Mouse (Mus musculus): ENCODE measurements at regions not wholly inside any gene's neighbourhood (a gene's known extent, or its start where the extent isn't known, plus 50 kb on each side); places are given as distances from the start of the nearest gene placed in this dataset.

DNA sequence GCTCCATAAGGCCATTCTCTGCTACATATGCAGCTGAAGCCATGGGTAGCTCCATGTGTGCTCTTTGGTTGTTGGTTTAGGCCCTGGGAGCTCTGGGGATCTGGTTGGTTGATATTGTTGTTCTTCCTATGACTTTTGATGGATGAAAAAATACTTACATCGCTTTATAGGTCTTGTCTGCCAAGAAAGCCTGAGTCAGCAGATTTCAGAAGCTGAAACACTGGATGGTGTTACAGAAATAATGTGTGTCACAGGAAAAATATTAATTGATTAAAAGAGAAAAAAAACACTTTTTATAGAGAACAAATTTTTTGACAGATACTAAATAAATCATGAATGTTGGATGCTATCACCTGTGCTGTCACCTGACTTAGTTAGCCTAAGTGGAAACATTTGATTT lies 52.4 kb upstream of the Plxna2 start:
- no peak for ATAC-seq (ENCODE audit: low FRiP score)
- no peak overlapping the region for H3K9ac ChIP-seq
- H3K9me3 ChIP-seq = no peaks in the 10 kb centered on the region
- WGBS = 91% methylated on average over 1 of the region's 1 CpGs
- H3K4me2 ChIP-seq = no peak overlapping the region
- H3K27ac ChIP-seq = no peak overlapping the region
- H3K36me3 ChIP-seq (replicated peaks) = no peaks in the 10 kb centered on the region
- H3K27me3 ChIP-seq = no peaks in the 10 kb centered on the region
- no peaks in the 10 kb centered on the region; the same call in 1 of the 2 replicates for H3K4me1 ChIP-seq
- no peak overlapping the region for H3K4me3 ChIP-seq (replicated peaks)

DNA sequence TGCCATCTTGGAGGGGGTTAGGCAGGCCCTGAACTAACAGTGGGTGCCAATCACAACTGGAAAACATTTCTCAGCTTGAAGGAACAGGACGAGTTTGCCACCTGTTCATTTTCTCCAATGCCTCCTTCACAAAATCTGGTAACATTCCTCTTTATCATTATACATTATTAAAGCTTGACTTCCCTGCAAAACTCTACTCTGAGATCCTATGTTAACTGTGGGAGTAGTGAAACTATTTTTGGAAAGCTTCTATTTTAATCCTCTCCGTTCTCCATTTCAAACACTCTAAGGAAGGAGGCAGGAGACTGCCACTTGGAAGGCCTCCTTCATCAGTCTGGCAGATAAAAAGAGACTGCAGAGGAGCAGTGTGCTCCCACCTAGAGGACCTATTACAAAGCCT lies 54.1 kb upstream of the Plxna2 start:
- no peak overlapping the region for H3K4me3 ChIP-seq (replicated peaks)
- WGBS = 73% methylated on average over 2 of the region's 2 CpGs
- H3K27ac ChIP-seq = no peak overlapping the region
- H3K27me3 ChIP-seq = no peaks in the 10 kb centered on the region
- H3K4me1 ChIP-seq = no peaks in the 10 kb centered on the region; the same call in 1 of the 2 replicates
- no peak overlapping the region for H3K9ac ChIP-seq
- H3K36me3 ChIP-seq (replicated peaks) = no peaks in the 10 kb centered on the region
- H3K4me2 ChIP-seq = no peak overlapping the region
- H3K9me3 ChIP-seq = no peaks in the 10 kb centered on the region
- ATAC-seq (ENCODE audit: low FRiP score) = no peak

DNA sequence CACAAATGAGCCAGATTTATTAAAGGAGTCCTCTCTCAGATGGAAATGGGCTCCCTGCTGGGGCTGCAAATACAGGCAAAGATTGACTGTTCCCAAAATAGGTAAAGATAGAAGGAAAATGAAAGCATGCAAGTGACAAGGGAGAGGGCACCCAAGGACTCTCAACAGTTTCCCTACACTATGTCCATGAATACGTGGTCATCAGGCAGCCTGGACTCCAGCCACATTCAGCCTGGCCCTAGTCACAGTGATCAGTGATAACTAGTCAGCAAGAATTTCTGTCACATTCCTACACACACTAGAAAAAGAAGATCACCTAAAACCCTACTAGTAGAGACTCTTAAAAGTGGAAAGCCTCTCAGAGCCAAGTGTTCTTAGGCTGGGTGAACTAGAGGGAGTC lies 56.9 kb upstream of the Plxna2 start:
- no peak for ATAC-seq (ENCODE audit: low FRiP score)
- H3K4me3 ChIP-seq (replicated peaks) = no peak overlapping the region
- 25% methylated on average over 1 of the region's 1 CpGs for WGBS
- H3K9ac ChIP-seq = no peak overlapping the region
- H3K4me2 ChIP-seq = no peak overlapping the region
- H3K27ac ChIP-seq = no peak overlapping the region
- H3K27me3 ChIP-seq = no peaks in the 10 kb centered on the region
- no peaks in the 10 kb centered on the region; the same call in 1 of the 2 replicates for H3K4me1 ChIP-seq
- H3K9me3 ChIP-seq = no peaks in the 10 kb centered on the region
- no peaks in the 10 kb centered on the region for H3K36me3 ChIP-seq (replicated peaks)

DNA sequence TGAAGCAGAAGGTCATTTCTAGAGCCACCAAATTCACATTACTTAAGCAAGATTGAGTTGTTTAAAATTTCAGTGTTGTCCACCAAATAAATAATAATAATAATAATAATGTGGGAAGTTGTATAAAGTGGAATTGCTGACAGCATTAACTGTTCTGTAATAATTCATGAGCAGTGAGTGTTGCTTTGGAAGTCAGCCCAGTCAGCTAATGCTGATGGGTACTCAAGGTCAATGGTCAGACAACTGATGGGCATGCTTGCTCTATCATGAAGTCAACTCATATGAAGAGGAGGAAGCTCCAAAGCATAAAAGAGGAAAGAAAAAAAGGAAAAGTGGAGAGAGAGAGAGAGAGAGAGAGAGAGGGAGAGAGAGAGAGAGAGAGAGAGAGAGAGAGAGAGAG lies 69.4 kb upstream of the Plxna2 start:
- Histone ChIP-seq H3K4me3 (replicated peaks) (no peak overlapping the region), H3K4me2 (no peak overlapping the region), H3K36me3 (replicated peaks) (no peaks in the 10 kb centered on the region), H3K4me1 (no peaks in the 10 kb centered on the region), H3K27ac (no peak overlapping the region), H3K9ac (no peak overlapping the region), H3K27me3 (no peaks in the 10 kb centered on the region), H3K9me3 (no peaks in the 10 kb centered on the region)
- no peak for ATAC-seq (ENCODE audit: low FRiP score)

DNA sequence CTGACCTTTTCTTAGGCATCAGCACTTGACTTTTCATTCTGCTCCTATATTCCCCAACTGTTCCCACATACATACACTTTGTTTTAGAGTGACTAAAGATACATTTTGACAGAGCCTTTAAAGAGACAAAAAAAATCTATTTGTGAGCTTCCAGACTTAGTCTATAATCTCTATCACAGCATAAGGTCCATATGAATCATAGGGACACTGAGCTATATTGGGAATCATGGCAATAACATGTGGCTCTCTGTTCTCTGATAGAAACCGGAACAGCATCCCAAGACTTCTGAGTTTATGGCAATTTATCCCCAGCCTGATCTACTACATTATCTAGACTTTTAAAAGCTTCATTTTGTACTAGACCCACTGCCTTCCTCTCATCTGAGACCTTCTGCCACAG lies 69.8 kb upstream of the Plxna2 start:
- no peak overlapping the region for H3K9ac ChIP-seq
- H3K4me3 ChIP-seq (replicated peaks) = no peak overlapping the region
- H3K4me1 ChIP-seq = no peaks in the 10 kb centered on the region
- no peak for ATAC-seq (ENCODE audit: low FRiP score)
- H3K27me3 ChIP-seq = no peaks in the 10 kb centered on the region
- H3K27ac ChIP-seq = no peak overlapping the region
- H3K36me3 ChIP-seq (replicated peaks) = no peaks in the 10 kb centered on the region
- 94% methylated on average over 1 of the region's 1 CpGs for WGBS
- H3K9me3 ChIP-seq = no peaks in the 10 kb centered on the region
- H3K4me2 ChIP-seq = no peak overlapping the region

DNA sequence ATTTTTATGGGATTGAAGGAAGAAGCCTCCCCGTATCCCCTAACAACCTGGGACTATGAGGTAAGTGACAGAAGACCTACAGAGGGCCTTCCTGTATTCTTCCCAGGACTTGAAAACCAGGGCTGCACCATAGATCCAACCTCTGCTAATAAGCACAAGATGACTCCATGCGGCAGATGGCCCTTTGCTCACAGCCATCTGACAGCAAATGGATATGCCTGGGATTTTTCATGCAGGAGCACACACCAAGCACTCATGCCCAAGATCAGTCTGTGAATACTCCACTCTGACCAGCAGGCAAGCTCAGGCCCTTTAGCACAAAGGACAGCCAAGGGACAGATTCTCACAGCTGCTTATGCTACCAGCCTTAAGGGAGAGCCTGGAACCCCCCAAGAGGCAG lies 77.1 kb upstream of the Plxna2 start:
- no peak overlapping the region for H3K4me3 ChIP-seq (replicated peaks)
- no peak overlapping the region for H3K27ac ChIP-seq
- H3K9ac ChIP-seq = no peak overlapping the region
- ATAC-seq (ENCODE audit: low FRiP score) = no peak
- H3K36me3 ChIP-seq (replicated peaks) = no peaks in the 10 kb centered on the region
- no peaks in the 10 kb centered on the region for H3K9me3 ChIP-seq
- no peaks in the 10 kb centered on the region for H3K4me1 ChIP-seq
- H3K27me3 ChIP-seq = no peaks in the 10 kb centered on the region
- no peak overlapping the region for H3K4me2 ChIP-seq
- WGBS = 88% methylated on average over 2 of the region's 2 CpGs

DNA sequence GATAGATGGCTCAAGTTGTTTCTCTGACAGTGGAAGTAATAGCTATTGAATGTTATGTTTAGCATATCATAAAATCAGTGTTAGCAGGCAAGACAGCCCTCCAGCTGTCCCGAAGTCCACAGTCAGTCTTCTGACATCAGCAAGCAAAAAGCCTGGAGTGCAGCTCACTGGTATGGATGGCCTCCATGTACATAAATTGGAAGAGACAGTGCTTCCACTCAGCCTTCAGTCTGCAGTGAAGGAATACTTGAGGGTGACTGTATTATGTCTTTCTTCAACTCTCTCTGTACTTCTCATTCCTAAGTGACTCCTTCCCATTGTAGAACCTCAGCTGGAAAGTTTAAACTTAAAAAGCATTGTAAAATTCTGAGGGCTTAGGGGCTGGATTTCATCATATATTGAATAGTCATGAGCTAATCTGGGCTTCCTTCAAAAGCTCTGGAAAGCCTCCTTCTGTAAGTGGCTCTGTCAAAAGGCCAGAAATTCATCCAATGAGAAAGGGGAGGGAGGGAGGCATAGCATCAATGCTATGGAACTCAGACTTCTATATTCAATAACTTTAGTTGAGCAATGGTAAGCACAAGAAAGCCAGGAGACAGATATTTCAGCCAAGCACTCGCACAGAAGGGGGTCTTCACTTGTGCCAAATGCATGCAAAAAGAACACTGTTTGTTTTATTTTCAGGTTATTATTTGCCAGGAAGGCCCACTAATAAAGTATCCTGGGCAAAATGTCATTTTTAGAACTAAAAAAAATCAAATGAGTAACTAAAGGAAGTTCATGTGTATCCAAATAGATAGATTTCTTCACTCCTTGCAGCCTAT lies 90.5 kb upstream of the Plxna2 start:
- no peaks in the 10 kb centered on the region for H3K36me3 ChIP-seq (replicated peaks)
- H3K9me3 ChIP-seq = no peaks in the 10 kb centered on the region
- H3K4me1 ChIP-seq = no peaks in the 10 kb centered on the region
- H3K27me3 ChIP-seq = no peaks in the 10 kb centered on the region
- H3K27ac ChIP-seq = no peak overlapping the region
- H3K4me3 ChIP-seq (replicated peaks) = no peak overlapping the region
- H3K9ac ChIP-seq = no peak overlapping the region
- no peak for ATAC-seq (ENCODE audit: low FRiP score)
- 80% methylated on average over 2 of the region's 2 CpGs for WGBS
- H3K4me2 ChIP-seq = no peak overlapping the region

DNA sequence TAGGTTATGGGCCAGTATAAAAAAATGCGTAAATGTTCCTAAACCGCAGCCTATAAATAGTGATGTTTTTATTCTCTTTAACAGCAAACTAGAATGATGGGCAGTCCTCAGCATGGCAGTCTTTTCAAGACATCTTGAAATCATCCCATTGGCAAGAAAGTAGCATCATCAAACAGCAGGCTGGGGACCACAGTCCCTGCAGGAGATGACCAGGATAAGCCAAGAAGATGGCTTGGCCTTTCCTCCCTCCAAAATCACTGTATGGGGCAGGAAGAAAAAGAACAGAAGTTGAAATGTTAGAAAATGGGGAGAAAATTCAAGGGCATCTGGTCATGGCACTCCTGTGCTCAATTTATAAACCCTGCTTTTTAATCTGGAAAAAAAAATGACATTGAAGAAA lies 93.0 kb upstream of the Plxna2 start:
- no peak overlapping the region for H3K4me2 ChIP-seq
- no peak overlapping the region for H3K4me3 ChIP-seq (replicated peaks)
- H3K4me1 ChIP-seq = no peaks in the 10 kb centered on the region
- H3K9ac ChIP-seq = no peak overlapping the region
- ATAC-seq (ENCODE audit: low FRiP score) = no peak
- no peaks in the 10 kb centered on the region for H3K27me3 ChIP-seq
- 97% methylated on average over 2 of the region's 2 CpGs for WGBS
- H3K36me3 ChIP-seq (replicated peaks) = no peaks in the 10 kb centered on the region
- no peak overlapping the region for H3K27ac ChIP-seq
- H3K9me3 ChIP-seq = no peaks in the 10 kb centered on the region

DNA sequence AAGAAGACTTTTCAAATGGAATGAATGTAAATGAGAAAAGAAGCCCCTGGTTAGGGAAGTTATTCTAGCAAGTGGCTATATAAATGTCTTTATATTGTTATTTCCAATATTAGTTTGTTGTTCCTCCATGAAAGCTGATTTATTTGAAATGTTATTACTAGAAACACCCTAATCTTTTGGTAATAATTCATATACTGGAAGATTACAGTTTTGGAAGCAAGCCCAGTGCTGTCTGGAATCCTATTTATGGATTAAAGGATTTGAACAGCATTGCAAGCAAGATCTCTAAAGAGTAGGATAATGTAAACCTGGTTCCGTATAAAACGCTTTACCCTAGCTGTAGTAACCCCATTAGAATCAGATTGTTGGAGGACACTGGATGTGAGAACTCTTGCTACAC lies 96.8 kb upstream of the Plxna2 start:
- WGBS = 92% methylated on average over 2 of the region's 2 CpGs
- no peaks in the 10 kb centered on the region for H3K36me3 ChIP-seq (replicated peaks)
- H3K27ac ChIP-seq = no peak overlapping the region
- H3K4me1 ChIP-seq = peaks cover 4% of the 10 kb centered on the region; the same call in 1 of the 2 replicates
- no peak overlapping the region for H3K9ac ChIP-seq
- no peak overlapping the region for H3K4me3 ChIP-seq (replicated peaks)
- H3K9me3 ChIP-seq = no peaks in the 10 kb centered on the region
- no peak for ATAC-seq (ENCODE audit: low FRiP score)
- H3K4me2 ChIP-seq = no peak overlapping the region
- H3K27me3 ChIP-seq = no peaks in the 10 kb centered on the region

DNA sequence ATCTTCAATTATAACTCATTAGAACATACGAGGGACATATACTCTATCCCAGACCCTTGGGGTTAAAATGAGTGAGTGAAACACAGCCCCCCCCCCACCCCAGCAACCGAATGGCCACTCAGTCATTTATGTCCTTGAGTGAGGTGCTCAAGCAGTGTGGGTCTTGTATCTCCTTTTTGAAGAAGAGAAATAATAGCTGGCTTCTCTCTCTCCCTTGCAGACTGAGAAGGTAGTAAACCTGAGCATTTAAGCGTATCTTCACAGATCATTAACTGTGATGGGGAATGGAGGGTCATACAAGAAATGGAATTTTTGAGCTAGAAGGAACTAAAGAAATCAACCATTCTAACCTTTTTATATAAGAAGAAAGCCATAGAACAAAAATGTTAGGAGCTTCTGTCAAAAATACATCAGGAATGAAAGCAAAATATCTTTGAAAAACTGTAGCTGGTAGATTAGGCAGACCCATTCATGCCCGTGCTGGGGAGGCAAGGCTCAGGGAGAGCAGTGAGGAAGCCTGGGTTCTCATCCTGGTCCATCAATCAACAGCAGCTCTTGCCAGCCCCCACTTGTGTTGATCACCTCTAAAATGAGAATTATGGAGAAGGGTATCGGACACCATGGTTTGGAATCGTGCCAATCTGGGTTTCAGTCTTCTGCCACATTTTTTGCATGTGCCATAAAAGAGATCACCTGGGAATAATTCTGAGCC lies 98.4 kb upstream of the Plxna2 start:
- H3K4me1 ChIP-seq = peaks cover 4% of the 10 kb centered on the region; the same call in 1 of the 2 replicates
- no peak overlapping the region for H3K27ac ChIP-seq
- no peak overlapping the region for H3K9ac ChIP-seq
- no peaks in the 10 kb centered on the region for H3K9me3 ChIP-seq
- H3K27me3 ChIP-seq = no peaks in the 10 kb centered on the region
- no peak for ATAC-seq (ENCODE audit: low FRiP score)
- no peaks in the 10 kb centered on the region for H3K36me3 ChIP-seq (replicated peaks)
- H3K4me3 ChIP-seq (replicated peaks) = no peak overlapping the region
- H3K4me2 ChIP-seq = no peak overlapping the region
- WGBS = 81% methylated on average over 6 of the region's 6 CpGs

DNA sequence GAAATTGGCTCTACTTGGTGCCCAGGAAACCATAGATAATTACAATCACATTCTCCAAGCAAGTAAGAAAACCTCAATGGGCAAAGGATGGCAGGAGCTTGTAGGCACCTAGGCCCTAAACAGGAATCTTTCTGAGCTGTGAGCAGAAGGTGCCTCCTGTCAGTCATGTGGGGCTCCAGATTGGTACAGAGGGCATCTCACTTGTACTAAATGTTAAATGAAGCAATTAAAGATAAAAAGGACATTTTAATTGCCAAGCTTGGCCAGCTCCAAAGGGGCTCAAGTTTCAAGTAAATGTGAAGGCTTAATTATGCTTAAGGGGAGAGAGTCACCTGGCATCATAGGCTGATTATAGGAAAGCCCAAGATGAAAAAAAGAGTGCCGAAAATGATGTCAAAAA lies 101.9 kb upstream of the Plxna2 start:
- 56% methylated on average over 1 of the region's 1 CpGs for WGBS
- H3K27me3 ChIP-seq = no peaks in the 10 kb centered on the region
- ATAC-seq (ENCODE audit: low FRiP score) = no peak
- H3K27ac ChIP-seq = no peak overlapping the region
- no peaks in the 10 kb centered on the region for H3K9me3 ChIP-seq
- peaks cover 4% of the 10 kb centered on the region; the same call in 1 of the 2 replicates for H3K4me1 ChIP-seq
- H3K4me3 ChIP-seq (replicated peaks) = no peak overlapping the region
- H3K4me2 ChIP-seq = no peak overlapping the region
- H3K9ac ChIP-seq = no peak overlapping the region
- no peaks in the 10 kb centered on the region for H3K36me3 ChIP-seq (replicated peaks)

DNA sequence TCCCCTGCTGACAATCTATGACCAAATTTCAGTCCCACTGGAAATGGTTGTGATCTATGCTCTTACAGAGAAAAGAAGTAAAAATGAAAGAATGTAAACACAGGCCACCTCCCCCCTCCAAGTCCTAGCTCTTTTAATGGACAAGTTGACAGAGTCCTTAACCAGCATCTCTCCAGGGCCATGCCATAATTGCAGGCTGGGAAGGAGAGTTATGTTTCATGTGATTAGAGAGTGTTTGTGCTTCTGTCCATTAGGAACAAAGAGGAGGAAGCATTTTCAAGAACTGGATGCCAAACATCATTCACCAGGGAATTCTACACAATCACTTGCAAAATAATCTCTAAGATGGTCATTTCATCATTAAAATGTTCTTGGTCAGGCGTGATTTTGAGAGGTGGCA lies 109.7 kb upstream of the Plxna2 start:
- Histone ChIP-seq H3K4me3 (replicated peaks) (no peak overlapping the region), H3K27ac (no peak overlapping the region), H3K4me1 (peaks cover 6% of the 10 kb centered on the region; the same call in 1 of the 2 replicates), H3K9ac (no peak overlapping the region), H3K27me3 (no peaks in the 10 kb centered on the region), H3K9me3 (no peaks in the 10 kb centered on the region), H3K4me2 (no peak overlapping the region), H3K36me3 (replicated peaks) (no peaks in the 10 kb centered on the region)
- ATAC-seq (ENCODE audit: low FRiP score) = no peak
- 65% methylated on average over 1 of the region's 1 CpGs for WGBS

DNA sequence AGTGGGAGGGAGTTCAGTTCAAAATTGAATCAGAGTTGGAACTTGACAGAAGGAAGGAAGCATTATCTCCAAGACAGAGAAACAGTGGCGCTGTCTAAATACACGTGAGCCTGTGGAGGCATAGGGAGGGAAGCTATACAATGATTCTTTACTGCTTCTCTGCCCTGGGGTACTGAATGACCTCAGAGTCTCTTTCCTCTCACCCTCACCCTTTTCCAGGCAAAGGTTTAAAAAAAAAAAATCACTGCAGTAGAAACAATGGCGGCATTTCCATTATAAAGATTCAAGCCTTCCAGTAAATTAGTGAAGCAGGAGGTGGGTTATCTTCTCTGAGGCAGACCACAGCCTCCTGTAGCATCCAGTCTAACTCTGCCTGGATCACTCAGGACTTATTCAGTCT lies 112.2 kb upstream of the Plxna2 start:
- 24% methylated on average over 3 of the region's 3 CpGs for WGBS

More for the DNA sequence above, 112.2 kb upstream of the Plxna2 start:
- H3K4me2 ChIP-seq = no peak overlapping the region
- H3K4me1 ChIP-seq = peaks cover 6% of the 10 kb centered on the region; the same call in 1 of the 2 replicates
- H3K9ac ChIP-seq = no peak overlapping the region
- no peak overlapping the region for H3K4me3 ChIP-seq (replicated peaks)
- no peak overlapping the region for H3K27ac ChIP-seq
- ATAC-seq (ENCODE audit: low FRiP score) = no peak
- no peaks in the 10 kb centered on the region for H3K27me3 ChIP-seq
- no peaks in the 10 kb centered on the region for H3K36me3 ChIP-seq (replicated peaks)
- no peaks in the 10 kb centered on the region for H3K9me3 ChIP-seq

Measured in forebrain, embryonic 12.5 days (tissue).